Mouse (Mus musculus) hindbrain, embryonic 13.5 days (tissue): ENCODE data around the gene Ttc39a. TPM values are rescaled to one million over a fixed set of nuclear protein-coding genes. Genes with fewer than 3 reads are reported as not detected.
A peak's percentile ranks its signal among the peaks of the same experiment; 100 is the strongest.
"Not testable (repeated sequence)": the region's sequence is repeated elsewhere in the genome, so short reads cannot be mapped to it uniquely, and the experiment has no call there.

Source experiments
- ATAC-seq: fragments of 200-750 bp; cut with Nextera tagmentation; 2 replicates; pipeline ENCODE4 v1.8.0; 2017; ENCODE audit warnings: moderate TSS enrichment; ENCODE audit not compliant: low FRiP score
- H3K27ac ChIP-seq: fragments of 300-500 bp; sonication (generic); 2 replicates; pipeline ENCODE4 v1.5.1; 2015; ENCODE audit warnings: inconsistent platforms, mild to moderate bottlenecking, moderate library complexity
- H3K27me3 ChIP-seq: fragments of 300-500 bp; sonication (generic); 2 replicates; pipeline ENCODE4 v1.6.1; 2015; ENCODE audit warnings: mild to moderate bottlenecking, inconsistent platforms
- H3K36me3 ChIP-seq: fragments of 300-500 bp; sonication (generic); 2 replicates; pipeline ENCODE4 v1.6.1; 2015; ENCODE audit warnings: mild to moderate bottlenecking, inconsistent platforms
- H3K4me1 ChIP-seq: fragments of 300-500 bp; sonication (generic); replicated peaks from 2 replicates; pipeline ENCODE4 v1.6.1; 2015; ENCODE audit warnings: inconsistent platforms
- H3K4me2 ChIP-seq: fragments of 300-500 bp; sonication (generic); 2 replicates; pipeline ENCODE4 v1.6.1; 2015; ENCODE audit warnings: inconsistent platforms, mild to moderate bottlenecking, moderate library complexity
- H3K4me3 ChIP-seq: fragments of 300-500 bp; sonication (generic); 2 replicates; pipeline ENCODE4 v1.5.1; 2015; ENCODE audit warnings: mild to moderate bottlenecking, inconsistent platforms
- H3K9ac ChIP-seq: fragments of 300-500 bp; sonication (generic); 2 replicates; pipeline ENCODE4 v1.6.1; 2015; ENCODE audit warnings: mild to moderate bottlenecking, inconsistent platforms
- H3K9me3 ChIP-seq: fragments of 300-500 bp; sonication (generic); 2 replicates; pipeline ENCODE4 v1.6.1; 2016; ENCODE audit warnings: inconsistent platforms
- WGBS: fragments of 180-500 bp; shearing (Covaris S2); methylation state at CpG from one replicate; pipeline ENCODE4 v1.1.7; 2015; 5-methylcytosine and 5-hydroxymethylcytosine counted together
- polyA plus RNA-seq: library from polyadenylated mRNA; unstranded; fragments of >200 nt; fragmentation: Nextera tagmentation; extraction: Ambion mirVana; gene quantifications from 2 replicates; pipeline ENCODE4 v1.2.1, GENCODE M21; 2015

Gene Ttc39a
- polyA plus RNA-seq = 0.99 and 1.2 TPM in 2 replicates

DNA sequence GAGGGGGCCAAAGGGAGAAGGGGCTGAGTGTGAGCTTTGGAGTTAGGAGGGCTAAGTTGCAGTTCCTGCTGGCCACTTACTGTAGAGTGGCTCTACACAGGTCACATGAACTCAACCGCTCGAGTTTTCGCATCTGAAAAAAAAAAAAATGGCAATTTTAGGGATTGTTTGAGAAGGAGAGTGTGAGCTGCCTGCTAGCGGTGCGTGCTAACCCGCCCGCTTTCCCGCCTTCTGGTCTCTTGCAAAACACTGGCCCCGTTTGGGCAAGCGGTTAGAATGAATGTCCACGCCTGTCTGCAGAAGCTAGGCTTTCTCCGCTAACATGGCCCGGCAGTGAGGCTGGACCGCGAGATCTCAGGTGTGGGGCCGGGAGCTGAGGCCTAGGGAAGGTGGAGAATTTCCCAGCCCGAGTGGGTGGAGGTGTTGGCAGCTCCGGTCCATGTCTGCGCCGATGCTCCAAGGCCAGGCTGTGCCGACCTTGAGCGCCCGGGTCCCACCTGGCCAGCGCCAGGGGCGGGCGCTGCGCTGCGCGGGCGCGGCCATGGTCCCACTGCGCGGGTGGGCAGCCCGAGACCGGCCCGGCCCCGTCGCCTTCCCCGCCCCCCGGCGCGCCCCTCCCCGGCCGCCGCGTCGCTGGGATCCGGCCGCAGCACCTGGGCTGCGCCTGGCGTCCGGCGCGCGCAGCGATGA, at the start of gene Ttc39a:
TSS of gene Ttc39a (plus strand) at position 138 of the 690 bp plus-strand sequence.
- Histone ChIP-seq H3K4me1 (peaks cover 21% of the 10 kb centered on the region), H3K27ac (peak within 1 kb of the TSS; percentile 19; the same call in 1 of the 2 replicates), H3K9me3 (no peaks in the 10 kb centered on the region), H3K27me3 (peaks cover 12% of the 10 kb centered on the region), H3K36me3 (no peaks in the 10 kb centered on the region), H3K4me2 (peak within 1 kb of the TSS; percentile 96), H3K4me3 (peak within 1 kb of the TSS; percentile 68), H3K9ac (peak within 1 kb of the TSS; percentile 80)
- ATAC-seq = peak; percentile 74
- under 1% methylated on average over 53 of the region's 56 CpGs for whole genome bisulfite sequencing

DNA sequence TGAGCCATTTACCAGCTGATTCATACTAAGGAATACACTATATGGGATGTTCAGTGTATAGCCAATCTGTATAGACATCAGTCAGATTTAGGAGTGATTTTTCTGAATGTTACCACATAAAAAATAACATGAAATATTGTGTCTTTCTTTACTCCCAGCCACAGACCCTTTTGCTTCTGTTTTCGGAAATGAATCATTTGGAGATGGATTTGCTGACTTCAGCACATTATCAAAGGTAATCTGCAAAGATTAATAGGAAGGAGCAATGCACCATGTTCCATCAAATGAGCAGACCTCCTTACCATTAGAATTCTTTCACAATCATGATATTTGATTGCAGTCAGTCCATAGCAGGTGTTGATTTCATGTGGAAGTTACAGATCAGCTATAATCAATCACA, 28.3 kb upstream of the Ttc39a start:
- ATAC-seq = no peak
- no peaks in the 10 kb centered on the region for H3K9me3 ChIP-seq
- no peak overlapping the region for H3K27ac ChIP-seq
- H3K27me3 ChIP-seq = no peaks in the 10 kb centered on the region
- 98% methylated on average over 1 of the region's 1 CpGs for WGBS
- no peak overlapping the region for H3K4me2 ChIP-seq
- peaks cover 77% of the 10 kb centered on the region for H3K36me3 ChIP-seq
- no peaks in the 10 kb centered on the region for H3K4me1 ChIP-seq
- no peak overlapping the region for H3K4me3 ChIP-seq
- H3K9ac ChIP-seq = no peak overlapping the region

DNA sequence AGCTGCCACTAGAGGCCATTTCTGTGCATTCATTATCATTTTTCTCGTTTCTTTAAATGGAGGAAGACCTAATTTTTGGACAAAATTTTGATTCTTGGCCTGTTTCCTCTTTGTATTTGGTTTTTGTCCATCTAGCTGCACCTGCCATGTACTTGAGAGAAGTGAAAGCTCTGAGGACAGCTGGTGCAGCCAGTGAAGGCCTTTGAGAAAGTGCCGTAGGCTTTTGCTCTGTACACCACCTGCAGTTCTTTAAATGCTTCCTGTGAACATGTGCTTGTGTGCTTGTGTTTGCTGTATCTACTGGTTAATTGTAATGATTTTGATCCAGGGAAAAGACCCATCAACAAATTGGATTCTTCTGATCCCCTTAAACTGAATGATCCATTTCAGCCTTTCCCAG, 24.0 kb upstream of the Ttc39a start:
- Histone ChIP-seq H3K9me3 (no peaks in the 10 kb centered on the region), H3K9ac (no peak overlapping the region), H3K4me3 (no peak overlapping the region), H3K27ac (no peak overlapping the region), H3K27me3 (no peaks in the 10 kb centered on the region), H3K36me3 (peaks cover 56% of the 10 kb centered on the region), H3K4me1 (0 out of 2 replicates have a peak, but pooled peaks cover 2% of the 10 kb centered on the region), H3K4me2 (no peak overlapping the region)
- no peak for ATAC-seq
- 73% methylated on average over 2 of the region's 2 CpGs for WGBS

DNA sequence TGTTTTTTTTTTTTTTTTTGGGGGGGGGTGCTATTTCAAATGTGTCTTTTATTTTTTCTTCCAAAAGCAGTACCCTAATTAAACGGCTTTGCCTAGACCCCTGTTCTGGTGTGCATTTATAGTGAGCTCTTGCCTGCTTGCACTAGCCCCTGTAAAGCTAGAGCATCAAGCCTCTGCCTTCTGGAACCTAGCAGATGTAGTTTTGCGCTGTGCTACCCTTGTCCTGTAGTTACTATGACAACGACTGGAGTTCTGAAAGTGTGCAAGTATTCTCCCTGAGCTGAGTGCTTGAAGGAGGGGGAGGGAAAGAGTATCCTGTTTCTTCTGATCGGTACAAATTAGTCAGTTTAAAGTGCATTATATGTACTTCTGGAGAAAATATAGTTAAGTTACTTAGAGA, 20.8 kb upstream of the Ttc39a start:
- no peaks in the 10 kb centered on the region for H3K27me3 ChIP-seq
- H3K9ac ChIP-seq = no peak overlapping the region
- no peak overlapping the region for H3K27ac ChIP-seq
- 0 out of 2 replicates have a peak, but pooled peaks cover 2% of the 10 kb centered on the region for H3K4me1 ChIP-seq
- WGBS = 38% methylated on average over 4 of the region's 4 CpGs
- no peak overlapping the region for H3K4me2 ChIP-seq
- H3K9me3 ChIP-seq = no peaks in the 10 kb centered on the region
- H3K4me3 ChIP-seq = no peak overlapping the region
- no peak; the same call in 1 of the 2 replicates for ATAC-seq
- H3K36me3 ChIP-seq = peaks cover 45% of the 10 kb centered on the region

DNA sequence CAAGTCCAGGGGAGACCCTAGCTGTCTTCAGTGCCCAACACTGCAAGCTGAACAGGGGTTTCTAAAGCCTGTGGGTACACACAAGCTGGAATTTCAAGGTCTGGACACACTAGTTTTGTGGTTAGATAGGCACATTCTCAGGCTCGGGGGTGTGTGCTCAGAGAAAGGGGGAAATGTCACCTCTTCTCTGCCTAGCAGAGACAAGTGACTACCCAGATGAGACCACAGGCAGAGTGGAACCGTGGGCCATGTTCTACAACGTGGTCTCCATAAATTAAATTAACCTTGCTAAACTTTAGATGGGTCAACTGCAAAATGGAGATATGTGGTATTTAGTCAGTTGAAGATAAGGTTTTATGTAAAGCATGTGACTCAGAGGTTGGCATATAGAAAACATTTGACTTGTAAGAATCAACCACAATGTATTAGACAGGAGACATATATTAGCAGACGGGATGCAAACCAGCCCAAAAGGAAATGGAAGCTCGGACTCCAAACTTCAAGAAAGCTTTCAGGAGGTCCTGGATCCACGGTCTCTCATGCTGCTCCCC, 13.1 kb upstream of the Ttc39a start:
- H3K27me3 ChIP-seq = no peaks in the 10 kb centered on the region
- H3K9me3 ChIP-seq = no peaks in the 10 kb centered on the region
- peaks cover 12% of the 10 kb centered on the region for H3K36me3 ChIP-seq
- H3K4me1 ChIP-seq = peaks cover 10% of the 10 kb centered on the region
- H3K27ac ChIP-seq = no peak overlapping the region
- ATAC-seq = no peak
- H3K9ac ChIP-seq = no peak overlapping the region
- no peak overlapping the region for H3K4me2 ChIP-seq
- H3K4me3 ChIP-seq = no peak overlapping the region
- WGBS = 84% methylated on average over 6 of the region's 6 CpGs

DNA sequence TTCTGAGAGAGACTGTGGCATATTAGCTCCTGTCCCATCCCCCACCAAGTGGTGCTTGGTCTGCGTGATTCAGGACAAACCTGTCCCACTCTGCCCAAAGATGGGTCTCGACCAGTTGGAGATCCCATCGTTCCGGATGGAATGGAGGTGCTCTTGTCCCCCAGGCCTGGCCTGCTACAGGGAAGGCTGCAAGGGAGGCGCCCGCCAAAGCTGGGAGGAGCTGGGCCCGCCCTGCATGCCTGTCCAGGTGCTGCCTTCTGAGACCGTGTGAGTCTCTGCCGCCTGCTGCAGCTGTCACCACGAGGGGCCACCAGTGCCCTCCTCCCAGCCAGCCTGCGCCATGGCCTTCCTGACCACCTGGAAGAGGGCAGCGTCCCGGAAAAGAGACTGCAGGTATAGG, 12.5 kb upstream of the Ttc39a start:
- peak; percentile 57 for ATAC-seq
- Histone ChIP-seq H3K9me3 (no peaks in the 10 kb centered on the region), H3K4me3 (peak overlapping the region; percentile 9; the same call in 1 of the 2 replicates), H3K4me1 (peaks cover 10% of the 10 kb centered on the region), H3K9ac (0 out of 2 replicates have a peak overlapping the region, but pooled peaks have one; percentile 26), H3K27me3 (no peaks in the 10 kb centered on the region), H3K36me3 (peaks cover 8% of the 10 kb centered on the region), H3K27ac (no peak overlapping the region), H3K4me2 (peak overlapping the region; percentile 36)
- WGBS = 13% methylated on average over 13 of the region's 13 CpGs

DNA sequence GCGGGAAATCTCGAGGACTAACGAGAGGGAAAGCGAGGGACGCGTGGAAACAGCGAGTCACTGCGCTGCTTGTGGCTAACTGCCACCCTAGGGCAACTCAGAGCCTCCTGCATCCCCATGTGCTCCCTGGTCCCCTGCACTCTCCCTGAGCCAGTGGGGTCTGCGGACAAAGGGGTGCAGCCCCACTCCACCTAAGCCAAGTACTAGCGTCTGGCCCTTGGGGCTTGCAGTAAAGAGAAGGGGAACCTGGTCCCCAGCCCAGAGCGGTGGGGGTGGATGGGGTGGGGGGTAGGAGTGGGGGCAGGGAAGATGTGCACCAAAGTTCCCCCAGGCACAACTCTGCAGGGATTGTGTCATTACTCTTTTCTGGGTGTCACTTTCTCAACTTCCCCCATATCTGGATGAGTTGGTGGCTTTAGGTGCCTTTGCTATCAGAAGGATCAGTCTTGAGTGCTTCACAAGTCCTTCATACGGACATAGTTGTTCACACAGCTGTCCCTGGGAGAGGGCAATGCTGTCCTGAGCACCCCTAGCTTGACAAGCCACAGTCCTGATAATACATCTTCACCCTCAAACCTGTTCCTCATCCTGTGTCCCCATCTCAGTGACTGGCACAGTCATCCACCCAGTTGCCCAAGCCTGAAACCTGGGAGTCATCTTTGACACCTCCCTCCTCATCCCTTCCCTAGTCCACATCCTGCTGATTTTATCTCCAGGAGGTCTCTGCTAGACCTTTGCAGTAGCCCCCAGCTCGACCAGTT, 11.9 kb upstream of the Ttc39a start:
- H3K4me2 ChIP-seq = peak overlapping the region; percentile 36
- peak overlapping the region; percentile 9; the same call in 1 of the 2 replicates for H3K4me3 ChIP-seq
- H3K9me3 ChIP-seq = no peaks in the 10 kb centered on the region
- WGBS = 39% methylated on average over 13 of the region's 13 CpGs
- peaks cover 10% of the 10 kb centered on the region for H3K4me1 ChIP-seq
- peaks cover 3% of the 10 kb centered on the region; the same call in 1 of the 2 replicates for H3K36me3 ChIP-seq
- H3K9ac ChIP-seq = 0 out of 2 replicates have a peak overlapping the region, but pooled peaks have one; percentile 26
- peak; percentile 64 for ATAC-seq
- H3K27ac ChIP-seq = no peak overlapping the region
- no peaks in the 10 kb centered on the region for H3K27me3 ChIP-seq

DNA sequence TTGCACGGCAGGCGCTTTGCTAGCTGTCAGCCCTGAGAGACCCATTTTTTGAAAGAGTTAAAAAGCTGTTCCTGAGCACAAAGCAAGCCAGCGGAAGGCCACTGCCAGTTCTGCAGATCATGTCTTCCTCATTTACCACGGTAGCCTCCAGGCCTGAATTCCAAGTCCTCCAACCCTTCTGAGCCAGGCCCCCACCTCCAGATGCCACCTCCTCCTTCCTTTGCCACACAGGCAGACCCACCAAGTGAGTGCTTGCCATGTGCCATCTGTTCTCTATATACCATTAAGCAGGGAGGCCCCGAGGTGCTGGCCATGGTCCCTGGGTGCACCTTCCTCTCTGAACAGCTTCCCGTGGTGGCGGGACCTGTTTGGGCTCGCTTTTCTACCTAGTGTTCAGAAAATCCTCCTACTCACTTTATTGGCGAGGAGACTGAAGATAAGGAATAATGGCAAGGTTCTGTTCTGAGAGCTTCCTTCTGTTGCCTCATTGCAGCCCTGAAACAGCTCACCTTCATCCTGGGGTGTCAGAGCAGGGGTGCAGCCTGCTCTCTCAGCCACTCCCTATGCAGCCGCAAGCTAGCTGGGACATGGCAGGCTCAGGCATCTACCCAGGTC, 6.0 kb upstream of the Ttc39a start:
- Histone ChIP-seq H3K4me1 (0 out of 2 replicates have a peak, but pooled peaks cover under 1% of the 10 kb centered on the region), H3K27ac (no peak overlapping the region), H3K4me2 (no peak overlapping the region), H3K9ac (no peak overlapping the region), H3K27me3 (0 out of 2 replicates have a peak, but pooled peaks cover 1% of the 10 kb centered on the region), H3K4me3 (no peak overlapping the region), H3K36me3 (no peaks in the 10 kb centered on the region), H3K9me3 (no peaks in the 10 kb centered on the region)
- WGBS = 80% methylated on average over 10 of the region's 10 CpGs
- ATAC-seq = no peak

DNA sequence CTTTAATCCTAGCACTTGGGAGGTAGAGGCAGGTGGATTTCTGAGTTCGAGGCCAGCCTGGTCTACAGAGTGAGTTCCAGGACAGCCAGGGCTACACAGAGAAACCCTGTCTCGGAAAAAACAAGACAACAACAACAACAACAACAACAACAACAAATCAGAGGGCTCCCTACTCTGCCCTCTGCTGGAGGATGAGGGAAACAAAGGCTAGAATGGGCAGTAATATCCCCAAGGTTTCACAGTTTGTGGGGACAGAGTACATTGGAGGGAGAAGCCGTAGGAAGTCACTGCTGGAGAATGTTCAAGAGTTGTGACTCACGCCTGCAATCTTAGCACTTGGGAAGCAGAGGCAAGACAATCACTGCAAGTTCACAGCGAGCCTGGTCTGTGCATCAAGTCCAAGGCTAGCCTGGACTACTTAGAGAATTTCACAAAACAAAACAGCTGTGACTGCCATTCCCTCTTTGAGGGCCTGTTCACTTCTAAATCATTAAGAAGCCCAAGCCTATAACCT, 5.2 kb upstream of the Ttc39a start:
- no peak overlapping the region for H3K9ac ChIP-seq
- 0 out of 2 replicates have a peak, but pooled peaks cover 4% of the 10 kb centered on the region for H3K27me3 ChIP-seq
- no peaks in the 10 kb centered on the region for H3K36me3 ChIP-seq
- WGBS = 81% methylated on average over 5 of the region's 5 CpGs
- H3K27ac ChIP-seq = no peak overlapping the region
- H3K9me3 ChIP-seq = no peaks in the 10 kb centered on the region
- ATAC-seq = no peak
- H3K4me2 ChIP-seq = no peak overlapping the region
- peaks cover 8% of the 10 kb centered on the region for H3K4me1 ChIP-seq
- H3K4me3 ChIP-seq = no peak overlapping the region

DNA sequence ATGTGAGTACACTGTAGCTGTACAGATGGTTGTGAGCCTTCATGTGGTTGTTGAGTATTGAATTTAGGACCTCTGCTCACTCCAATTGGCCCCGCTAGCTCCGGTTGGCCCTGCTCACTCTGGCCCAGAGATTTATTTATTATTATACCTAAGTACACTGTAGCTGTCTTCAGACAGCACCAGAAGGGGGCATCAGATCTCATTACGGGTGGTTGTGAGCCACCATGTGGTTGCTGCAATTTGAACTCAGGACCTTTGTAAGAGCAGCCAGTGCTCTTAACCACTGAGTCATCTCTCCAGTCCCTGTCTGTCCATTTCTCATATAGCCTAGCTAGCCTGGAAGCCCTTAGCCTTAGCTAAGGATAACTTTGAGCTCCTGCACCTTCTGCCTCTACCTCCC, 1.5 kb upstream of the Ttc39a start:
- H3K4me1 ChIP-seq = peaks cover 21% of the 10 kb centered on the region
- H3K27me3 ChIP-seq = peaks cover 12% of the 10 kb centered on the region
- H3K9ac ChIP-seq, ATAC-seq, H3K4me2 ChIP-seq, H3K4me3 ChIP-seq, H3K36me3 ChIP-seq, H3K27ac ChIP-seq, H3K9me3 ChIP-seq: not testable (repeated sequence)
- 94% methylated on average over 3 of the region's 3 CpGs for WGBS

DNA sequence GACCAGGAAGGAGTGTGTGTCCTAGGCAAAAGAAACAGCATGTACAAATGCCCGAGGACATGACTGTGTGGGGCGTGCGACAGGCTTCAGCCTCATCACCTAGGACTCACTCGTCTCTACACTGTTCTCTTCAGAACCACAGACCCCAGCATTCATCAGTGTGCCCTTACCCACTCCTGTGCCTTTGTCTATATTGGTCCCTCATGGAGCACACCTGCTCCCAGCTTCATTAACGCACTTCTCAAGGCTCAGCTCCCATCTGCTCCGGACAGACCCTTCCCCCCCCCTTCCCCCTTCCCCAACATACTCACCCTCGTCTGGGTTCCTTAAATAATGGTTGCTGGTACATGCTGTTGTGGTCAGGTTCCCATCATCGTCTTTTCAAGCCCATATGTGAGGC, 1.0 kb upstream of the Ttc39a start:
- 0 out of 2 replicates have a peak overlapping the region, but pooled peaks have one; percentile 96 for H3K4me2 ChIP-seq
- H3K4me3 ChIP-seq = no peak overlapping the region
- peaks cover 21% of the 10 kb centered on the region for H3K4me1 ChIP-seq
- ATAC-seq = no peak
- H3K9ac ChIP-seq = no peak overlapping the region
- H3K36me3 ChIP-seq = no peaks in the 10 kb centered on the region
- 44% methylated on average over 8 of the region's 8 CpGs for WGBS
- no peak overlapping the region for H3K27ac ChIP-seq
- H3K9me3 ChIP-seq = no peaks in the 10 kb centered on the region
- H3K27me3 ChIP-seq = peaks cover 12% of the 10 kb centered on the region
